Mouse (Mus musculus) hindbrain, postnatal 0 days (tissue): ENCODE results near the gene Nrsn2. TPM values are rescaled to one million over a fixed set of nuclear protein-coding genes. Genes with fewer than 3 reads are reported as not detected.
A peak's percentile ranks its signal among the peaks of the same experiment; 100 is the strongest.

ENCODE experiments used
- ATAC-seq: fragments of 200-750 bp; cut with Nextera tagmentation; 2 replicates; pipeline ENCODE4 v1.8.0; 2017; ENCODE audit warnings: mild to moderate bottlenecking, moderate TSS enrichment, moderate library complexity
- DNase-seq: peaks from one replicate; pipeline ENCODE4 v3.0.0-alpha.2; 2015; ENCODE audit warnings: low spot score
- H3K27ac ChIP-seq: fragments of 300-500 bp; sonication (generic); 2 replicates; pipeline ENCODE4 v1.5.1; 2014; ENCODE audit warnings: mild to moderate bottlenecking
- H3K27me3 ChIP-seq: fragments of 300-500 bp; sonication (generic); 2 replicates; pipeline ENCODE4 v1.6.1; 2014; ENCODE audit warnings: low read length, mixed read lengths; ENCODE audit not compliant: insufficient read depth
- H3K36me3 ChIP-seq: fragments of 300-500 bp; sonication (generic); 2 replicates; pipeline ENCODE4 v1.6.1; 2014; ENCODE audit warnings: low read length, mixed read lengths; ENCODE audit not compliant: insufficient read depth
- H3K4me1 ChIP-seq: fragments of 300-500 bp; sonication (generic); 2 replicates; pipeline ENCODE4 v1.6.1; 2014; ENCODE audit warnings: antibody characterized with exemption, low read length, mixed read lengths; ENCODE audit not compliant: insufficient read depth
- H3K4me2 ChIP-seq: fragments of 300-500 bp; sonication (generic); 2 replicates; pipeline ENCODE4 v1.6.1; 2014; ENCODE audit warnings: low read depth, mild to moderate bottlenecking, low read length, moderate library complexity, mixed read lengths
- H3K4me3 ChIP-seq: fragments of 300-500 bp; sonication (generic); 2 replicates; pipeline ENCODE4 v1.5.1; 2014; ENCODE audit warnings: low read length
- H3K9ac ChIP-seq: fragments of 300-500 bp; sonication (generic); replicated peaks from 2 replicates; pipeline ENCODE4 v1.6.1; 2014; ENCODE audit warnings: mild to moderate bottlenecking, low read length, moderate library complexity, mixed read lengths
- H3K9me3 ChIP-seq: fragments of 300-500 bp; sonication (generic); 2 replicates; pipeline ENCODE4 v1.6.1; 2016; ENCODE audit warnings: low read length, mixed read lengths
- CTCF ChIP-seq: IDR thresholded peaks from 2 replicates; pipeline ENCODE4 v1.5.1; 2016; ENCODE audit warnings: antibody characterized with exemption, control low read depth, low read depth
- WGBS: fragments of 180-500 bp; shearing (Covaris S2); extraction: QIAGEN DNeasy Blood & Tissue Kit; methylation state at CpG from one replicate; pipeline ENCODE4 v1.1.7; 2014; 5-methylcytosine and 5-hydroxymethylcytosine counted together
- polyA plus RNA-seq: library from polyadenylated mRNA; unstranded; fragments of >200 nt; fragmentation: Nextera tagmentation; extraction: Ambion mirVana; gene quantifications from 2 replicates; pipeline ENCODE4 v1.2.1, GENCODE M21; 2015
- total RNA-seq: library from RNA; depleted of rRNA; stranded (reverse); fragments of >200 nt; gene quantifications from 2 replicates; pipeline ENCODE4 v1.2.3, GENCODE M21; 2014

Nrsn2 gene
- total and polyA plus RNA-seq, 2 experiments from 2014 or later: 72.2 to 91.3 TPM

GRCm38 (mm10) chr2:152412526-152413157, 36.2 kb upstream of the Nrsn2 start:
- peak overlapping the region; percentile 91 for H3K4me3 ChIP-seq
- ATAC-seq: no peak
- no peak for TF ChIP-seq CTCF
- peak overlapping the region; percentile 73 for H3K4me2 ChIP-seq
- H3K27ac ChIP-seq: peak overlapping the region; percentile 98
- H3K9ac ChIP-seq: peak overlapping the region; percentile 97; the same call in 1 of the 2 replicates
- DNase-seq: peak; percentile 60
- H3K9me3 ChIP-seq: no peaks in the 10 kb centered on the region
- peaks cover 17% of the 10 kb centered on the region for H3K4me1 ChIP-seq
- no peaks in the 10 kb centered on the region for H3K27me3 ChIP-seq
- WGBS: 5% methylated on average over 15 of the region's 15 CpGs
- H3K36me3 ChIP-seq: no peaks in the 10 kb centered on the region

GRCm38 (mm10) chr2:152411471-152411870, 35.0 kb upstream of the Nrsn2 start:
- WGBS: 10% methylated on average over 7 of the region's 7 CpGs
- Histone ChIP-seq H3K4me1 (peaks cover 17% of the 10 kb centered on the region), H3K27ac (peak overlapping the region; percentile 98), H3K27me3 (no peaks in the 10 kb centered on the region), H3K4me2 (peak overlapping the region; percentile 73), H3K36me3 (no peaks in the 10 kb centered on the region), H3K4me3 (peak overlapping the region; percentile 91), H3K9me3 (no peaks in the 10 kb centered on the region), H3K9ac (peak overlapping the region; percentile 41; the same call in 1 of the 2 replicates)
- ATAC-seq (no peak), DNase-seq (no peak)
- no peak for TF ChIP-seq CTCF

GRCm38 (mm10) chr2:152410971-152411371, 34.5 kb upstream of the Nrsn2 start:
- DNase-seq (peak; percentile 89), ATAC-seq (peak; percentile 54)
- Histone ChIP-seq H3K36me3 (no peaks in the 10 kb centered on the region), H3K4me3 (peak overlapping the region; percentile 91), H3K27me3 (no peaks in the 10 kb centered on the region), H3K4me2 (peak overlapping the region; percentile 73), H3K4me1 (peaks cover 17% of the 10 kb centered on the region), H3K27ac (peak overlapping the region; percentile 98), H3K9ac (peak overlapping the region; percentile 41; the same call in 1 of the 2 replicates), H3K9me3 (no peaks in the 10 kb centered on the region)
- TF ChIP-seq CTCF: no peak
- WGBS: 1% methylated on average over 15 of the region's 15 CpGs

GRCm38 (mm10) chr2:152409781-152410180, 33.3 kb upstream of the Nrsn2 start:
- no peak for ATAC-seq
- Histone ChIP-seq H3K36me3 (no peaks in the 10 kb centered on the region), H3K4me1 (peaks cover 19% of the 10 kb centered on the region), H3K9me3 (no peaks in the 10 kb centered on the region), H3K4me3 (no peak overlapping the region), H3K27ac (no peak overlapping the region), H3K9ac (no peak overlapping the region), H3K4me2 (no peak overlapping the region), H3K27me3 (no peaks in the 10 kb centered on the region)
- 77% methylated on average over 6 of the region's 6 CpGs for WGBS
- no peak for TF ChIP-seq CTCF
- DNase-seq: no peak

GRCm38 (mm10) chr2:152406126-152406525, 29.7 kb upstream of the Nrsn2 start:
- peak; percentile 97 for DNase-seq
- Histone ChIP-seq H3K4me1 (peaks cover 14% of the 10 kb centered on the region), H3K27me3 (no peaks in the 10 kb centered on the region), H3K4me3 (peak overlapping the region; percentile 27), H3K9ac (0 out of 2 replicates have a peak overlapping the region, but pooled peaks have one; percentile 15), H3K9me3 (no peaks in the 10 kb centered on the region), H3K27ac (peak overlapping the region; percentile 59; the same call in 1 of the 2 replicates), H3K4me2 (peak overlapping the region; percentile 59), H3K36me3 (no peaks in the 10 kb centered on the region)
- under 1% methylated on average over 19 of the region's 19 CpGs for WGBS
- ATAC-seq: peak; percentile 97
- TF ChIP-seq CTCF: no peak

GRCm38 (mm10) chr2:152399122-152399542, 22.7 kb upstream of the Nrsn2 start:
- Histone ChIP-seq H3K9ac (peak overlapping the region; percentile 78), H3K4me3 (peak overlapping the region; percentile 56), H3K9me3 (no peaks in the 10 kb centered on the region), H3K4me1 (peaks cover 13% of the 10 kb centered on the region; the same call in 1 of the 2 replicates), H3K4me2 (peak overlapping the region; percentile 94), H3K27ac (peak overlapping the region; percentile 99), H3K27me3 (no peaks in the 10 kb centered on the region), H3K36me3 (no peaks in the 10 kb centered on the region)
- no peak for TF ChIP-seq CTCF
- ATAC-seq (no peak), DNase-seq (peak; percentile 67)
- WGBS: under 1% methylated on average over 13 of the region's 13 CpGs

- ATAC-seq: peak; percentile 82
- Histone ChIP-seq H3K4me3 (peak overlapping the region; percentile 56), H3K4me2 (peak overlapping the region; percentile 94), H3K36me3 (no peaks in the 10 kb centered on the region), H3K9me3 (no peaks in the 10 kb centered on the region), H3K27ac (peak overlapping the region; percentile 99), H3K9ac (peak overlapping the region; percentile 78), H3K4me1 (peaks cover 17% of the 10 kb centered on the region; the same call in 1 of the 2 replicates), H3K27me3 (no peaks in the 10 kb centered on the region)
- no peak for TF ChIP-seq CTCF
- DNase-seq: peak; percentile 96
- under 1% methylated on average over 38 of the region's 38 CpGs for WGBS
Observed at GRCm38 (mm10) chr2:152398691-152399090, 22.3 kb upstream of the Nrsn2 start.
